Mouse (Mus musculus): ENCODE data around the gene Inpp5k. TPM values are rescaled to one million over a fixed set of nuclear protein-coding genes. Genes with fewer than 3 reads are reported as not detected.

Gene Inpp5k
- polyA plus RNA-seq, 1 experiment from 2014 or later = 53.0 TPM

GRCm38 (mm10) chr11:75625820-75626219 is 5.0 kb upstream of the Inpp5k start:
- WGBS = 94% methylated on average over 4 of the region's 4 CpGs

GRCm38 (mm10) chr11:75630098-75630497 is 690 bp upstream of the Inpp5k start:
- 19% methylated on average over 5 of the region's 5 CpGs for WGBS
- no peak for ATAC-seq (ENCODE audit: low FRiP score, low TSS enrichment)

More at GRCm38 (mm10) chr11:75625820-75626219, 5.0 kb upstream of the Inpp5k start:
- Histone ChIP-seq H3K4me2 (ENCODE audit: low read length) (no peak overlapping the region), H3K27me3 (ENCODE audit: control insufficient read depth, insufficient read depth, low read length) (no peaks in the 10 kb centered on the region), H3K4me1 (ENCODE audit: control insufficient read depth, insufficient read depth, low read length) (peaks cover 4% of the 10 kb centered on the region; the same call in 1 of the 2 replicates), H3K36me3 (ENCODE audit: control insufficient read depth, insufficient read depth, low read length) (peaks cover 66% of the 10 kb centered on the region), H3K9ac (replicated peaks; ENCODE audit: low read length) (no peak overlapping the region), H3K9me3 (ENCODE audit: control insufficient read depth, low read length) (no peaks in the 10 kb centered on the region), H3K4me3 (replicated peaks; ENCODE audit: low read depth, low read length) (no peak overlapping the region), H3K27ac (replicated peaks; ENCODE audit: low read depth, low read length) (no peak overlapping the region)
- ATAC-seq (ENCODE audit: low FRiP score, low TSS enrichment) = no peak
- DNase-seq = no peak

GRCm38 (mm10) chr11:75631561-75632225 is 905 bp downstream of the Inpp5k start:
- Histone ChIP-seq H3K36me3 (ENCODE audit: control insufficient read depth, insufficient read depth, low read length) (peaks cover 40% of the 10 kb centered on the region), H3K9ac (replicated peaks; ENCODE audit: low read length) (peak overlapping the region; percentile 67), H3K27ac (replicated peaks; ENCODE audit: low read depth, low read length) (no peak overlapping the region), H3K4me3 (replicated peaks; ENCODE audit: low read depth, low read length) (peak overlapping the region; percentile 69), H3K4me2 (ENCODE audit: low read length) (peak overlapping the region; percentile 88), H3K27me3 (ENCODE audit: control insufficient read depth, insufficient read depth, low read length) (no peaks in the 10 kb centered on the region), H3K4me1 (ENCODE audit: control insufficient read depth, insufficient read depth, low read length) (peaks cover 14% of the 10 kb centered on the region), H3K9me3 (ENCODE audit: control insufficient read depth, low read length) (no peaks in the 10 kb centered on the region)
- ATAC-seq (ENCODE audit: low FRiP score, low TSS enrichment) (no peak), DNase-seq (peak; percentile 52)
- 8% methylated on average over 13 of the region's 13 CpGs for WGBS

More at GRCm38 (mm10) chr11:75630098-75630497, 690 bp upstream of the Inpp5k start:
- Histone ChIP-seq H3K4me3 (replicated peaks; ENCODE audit: low read depth, low read length) (peak overlapping the region; percentile 69), H3K9me3 (ENCODE audit: control insufficient read depth, low read length) (no peaks in the 10 kb centered on the region), H3K27ac (replicated peaks; ENCODE audit: low read depth, low read length) (peak overlapping the region; percentile 77), H3K27me3 (ENCODE audit: control insufficient read depth, insufficient read depth, low read length) (no peaks in the 10 kb centered on the region), H3K4me1 (ENCODE audit: control insufficient read depth, insufficient read depth, low read length) (peaks cover 14% of the 10 kb centered on the region), H3K9ac (replicated peaks; ENCODE audit: low read length) (peak overlapping the region; percentile 67), H3K4me2 (ENCODE audit: low read length) (peak overlapping the region; percentile 88), H3K36me3 (ENCODE audit: control insufficient read depth, insufficient read depth, low read length) (peaks cover 42% of the 10 kb centered on the region)
- DNase-seq = no peak

- Histone ChIP-seq H3K4me1 (ENCODE audit: control insufficient read depth, insufficient read depth, low read length) (peaks cover 14% of the 10 kb centered on the region), H3K9ac (replicated peaks; ENCODE audit: low read length) (no peak overlapping the region), H3K36me3 (ENCODE audit: control insufficient read depth, insufficient read depth, low read length) (peaks cover 45% of the 10 kb centered on the region), H3K27me3 (ENCODE audit: control insufficient read depth, insufficient read depth, low read length) (no peaks in the 10 kb centered on the region), H3K9me3 (ENCODE audit: control insufficient read depth, low read length) (no peaks in the 10 kb centered on the region), H3K27ac (replicated peaks; ENCODE audit: low read depth, low read length) (no peak overlapping the region), H3K4me3 (replicated peaks; ENCODE audit: low read depth, low read length) (no peak overlapping the region), H3K4me2 (ENCODE audit: low read length) (no peak overlapping the region)
- DNase-seq (no peak), ATAC-seq (ENCODE audit: low FRiP score, low TSS enrichment) (no peak)
- whole genome bisulfite sequencing = 93% methylated on average over 5 of the region's 5 CpGs
These were observed 2.1 kb downstream of the Inpp5k start for GRCm38 (mm10) chr11:75632921-75633320.

GRCm38 (mm10) chr11:75634801-75635200 is 4.0 kb downstream of the Inpp5k start:
- Histone ChIP-seq H3K27ac (replicated peaks; ENCODE audit: low read depth, low read length) (no peak overlapping the region), H3K9me3 (ENCODE audit: control insufficient read depth, low read length) (no peaks in the 10 kb centered on the region), H3K4me1 (ENCODE audit: control insufficient read depth, insufficient read depth, low read length) (peaks cover 14% of the 10 kb centered on the region), H3K27me3 (ENCODE audit: control insufficient read depth, insufficient read depth, low read length) (no peaks in the 10 kb centered on the region), H3K36me3 (ENCODE audit: control insufficient read depth, insufficient read depth, low read length) (peaks cover 46% of the 10 kb centered on the region), H3K4me2 (ENCODE audit: low read length) (no peak overlapping the region), H3K9ac (replicated peaks; ENCODE audit: low read length) (no peak overlapping the region), H3K4me3 (replicated peaks; ENCODE audit: low read depth, low read length) (no peak overlapping the region)
- ATAC-seq (ENCODE audit: low FRiP score, low TSS enrichment) (no peak), DNase-seq (no peak)
- WGBS = 88% methylated on average over 3 of the region's 3 CpGs

GRCm38 (mm10) chr11:75635315-75635714 is 4.5 kb downstream of the Inpp5k start:
- Histone ChIP-seq H3K4me3 (replicated peaks; ENCODE audit: low read depth, low read length) (no peak overlapping the region), H3K4me2 (ENCODE audit: low read length) (no peak overlapping the region), H3K27me3 (ENCODE audit: control insufficient read depth, insufficient read depth, low read length) (no peaks in the 10 kb centered on the region), H3K9ac (replicated peaks; ENCODE audit: low read length) (no peak overlapping the region), H3K9me3 (ENCODE audit: control insufficient read depth, low read length) (no peaks in the 10 kb centered on the region), H3K4me1 (ENCODE audit: control insufficient read depth, insufficient read depth, low read length) (peaks cover 10% of the 10 kb centered on the region), H3K27ac (replicated peaks; ENCODE audit: low read depth, low read length) (no peak overlapping the region), H3K36me3 (ENCODE audit: control insufficient read depth, insufficient read depth, low read length) (peaks cover 47% of the 10 kb centered on the region)
- DNase-seq (no peak), ATAC-seq (ENCODE audit: low FRiP score, low TSS enrichment) (no peak)
- 84% methylated on average over 11 of the region's 11 CpGs for WGBS

- H3K4me1 ChIP-seq (ENCODE audit: control insufficient read depth, insufficient read depth, low read length) = no peaks in the 10 kb centered on the region
- no peak overlapping the region for H3K9ac ChIP-seq (replicated peaks; ENCODE audit: low read length)
- H3K4me2 ChIP-seq (ENCODE audit: low read length) = no peak overlapping the region
- ATAC-seq (ENCODE audit: low FRiP score, low TSS enrichment) (no peak), DNase-seq (no peak)
- WGBS = 84% methylated on average over 5 of the region's 5 CpGs
- H3K27ac ChIP-seq (replicated peaks; ENCODE audit: low read depth, low read length) = no peak overlapping the region
- no peak overlapping the region for H3K4me3 ChIP-seq (replicated peaks; ENCODE audit: low read depth, low read length)
- H3K36me3 ChIP-seq (ENCODE audit: control insufficient read depth, insufficient read depth, low read length) = peaks cover 21% of the 10 kb centered on the region
- no peaks in the 10 kb centered on the region for H3K9me3 ChIP-seq (ENCODE audit: control insufficient read depth, low read length)
- H3K27me3 ChIP-seq (ENCODE audit: control insufficient read depth, insufficient read depth, low read length) = no peaks in the 10 kb centered on the region
These were observed 12.5 kb downstream of the Inpp5k start for GRCm38 (mm10) chr11:75643323-75643722.

- WGBS = 85% methylated on average over 9 of the region's 9 CpGs
- H3K36me3 ChIP-seq (ENCODE audit: control insufficient read depth, insufficient read depth, low read length) = peaks cover 16% of the 10 kb centered on the region
- DNase-seq (no peak), ATAC-seq (ENCODE audit: low FRiP score, low TSS enrichment) (no peak)
- no peak overlapping the region for H3K4me3 ChIP-seq (replicated peaks; ENCODE audit: low read depth, low read length)
- H3K9ac ChIP-seq (replicated peaks; ENCODE audit: low read length) = no peak overlapping the region
- H3K27me3 ChIP-seq (ENCODE audit: control insufficient read depth, insufficient read depth, low read length) = no peaks in the 10 kb centered on the region
- H3K4me1 ChIP-seq (ENCODE audit: control insufficient read depth, insufficient read depth, low read length) = no peaks in the 10 kb centered on the region
- H3K4me2 ChIP-seq (ENCODE audit: low read length) = no peak overlapping the region
- H3K27ac ChIP-seq (replicated peaks; ENCODE audit: low read depth, low read length) = no peak overlapping the region
- H3K9me3 ChIP-seq (ENCODE audit: control insufficient read depth, low read length) = no peaks in the 10 kb centered on the region
These were observed 13.9 kb downstream of the Inpp5k start for GRCm38 (mm10) chr11:75644684-75645083.

- Histone ChIP-seq H3K4me2 (ENCODE audit: low read length) (no peak overlapping the region), H3K9ac (replicated peaks; ENCODE audit: low read length) (no peak overlapping the region), H3K27me3 (ENCODE audit: control insufficient read depth, insufficient read depth, low read length) (peaks cover 3% of the 10 kb centered on the region; the same call in 1 of the 2 replicates), H3K36me3 (ENCODE audit: control insufficient read depth, insufficient read depth, low read length) (peaks cover 9% of the 10 kb centered on the region), H3K9me3 (ENCODE audit: control insufficient read depth, low read length) (no peaks in the 10 kb centered on the region), H3K27ac (replicated peaks; ENCODE audit: low read depth, low read length) (no peak overlapping the region), H3K4me1 (ENCODE audit: control insufficient read depth, insufficient read depth, low read length) (peaks cover 11% of the 10 kb centered on the region), H3K4me3 (replicated peaks; ENCODE audit: low read depth, low read length) (no peak overlapping the region)
- WGBS = 64% methylated on average over 6 of the region's 6 CpGs
- peak; percentile 29; the same call in 1 of the 2 replicates for ATAC-seq (ENCODE audit: low FRiP score, low TSS enrichment)
- peak; percentile 39 for DNase-seq
These were observed 17.0 kb downstream of the Inpp5k start for GRCm38 (mm10) chr11:75647681-75648211.
